ENCODE assay signal across 11 mouse cellular contexts in genomic region chr4:92064592-92064991, GRCm38 (mm10).
"Had no signal": no experiment of that assay in that cellular context is flagged by ENCODE, and none has a peak within 500 bp of the region (broad histone marks: within the 10 kb centered on the region; RNA-seq: fewer than 3 reads in every experiment).

No protein-coding gene starts in this region.

- H3K27me3 ChIP-seq: liver, embryonic 12.5 days; midbrain, embryonic 15.5 days had no signal

- H3K4me1 ChIP-seq: limb, embryonic 10.5 days; liver, embryonic 12.5 days; midbrain, embryonic 10.5 days; midbrain, embryonic 15.5 days had no signal

- H3K9me3 ChIP-seq: limb, embryonic 10.5 days; liver, embryonic 12.5 days; midbrain, embryonic 10.5 days; midbrain, embryonic 15.5 days had no signal

- H3K27ac ChIP-seq: layer of hippocampus, adult 2 months; limb, embryonic 10.5 days; liver, embryonic 12.5 days; midbrain, embryonic 10.5 days; midbrain, embryonic 15.5 days; stomach, postnatal 0 days had no signal

- H3K4me3 ChIP-seq: layer of hippocampus, adult 2 months; limb, embryonic 10.5 days; liver, embryonic 12.5 days; midbrain, embryonic 10.5 days; midbrain, embryonic 15.5 days had no signal

- H3K4me2 ChIP-seq: liver, embryonic 12.5 days; lung, embryonic 14.5 days; midbrain, embryonic 15.5 days had no signal

- H3K9ac ChIP-seq: liver, embryonic 12.5 days; lung, embryonic 14.5 days; midbrain, embryonic 15.5 days had no signal

- ATAC-seq: liver, embryonic 12.5 days; midbrain, embryonic 15.5 days had no signal

- H3K36me3 ChIP-seq: limb, embryonic 10.5 days; liver, embryonic 12.5 days; midbrain, embryonic 10.5 days; midbrain, embryonic 15.5 days had no signal

- DNase-seq: kidney, postnatal 10 days; kidney, postnatal 4 days; lung, embryonic 14.5 days; lung, postnatal 10 days; lung, postnatal 4 days had no signal
